Mouse (Mus musculus) lung, postnatal 10 days (tissue): Measurements from ENCODE around the gene Ccnl1.
A peak's percentile ranks its signal among the peaks of the same experiment; 100 is the strongest.

ENCODE experiments used
- DNase-seq: peaks from one replicate; pipeline ENCODE4 v3.0.0; 2021

Ccnl1 gene

GRCm38 (mm10) chr3:65958840-65959185 is 764 bp upstream of the Ccnl1 start:
- DNase-seq: peak; percentile 27

GRCm38 (mm10) chr3:65957271-65958101 is 563 bp downstream of the Ccnl1 start:
- peak; percentile 73 for DNase-seq

DNA sequence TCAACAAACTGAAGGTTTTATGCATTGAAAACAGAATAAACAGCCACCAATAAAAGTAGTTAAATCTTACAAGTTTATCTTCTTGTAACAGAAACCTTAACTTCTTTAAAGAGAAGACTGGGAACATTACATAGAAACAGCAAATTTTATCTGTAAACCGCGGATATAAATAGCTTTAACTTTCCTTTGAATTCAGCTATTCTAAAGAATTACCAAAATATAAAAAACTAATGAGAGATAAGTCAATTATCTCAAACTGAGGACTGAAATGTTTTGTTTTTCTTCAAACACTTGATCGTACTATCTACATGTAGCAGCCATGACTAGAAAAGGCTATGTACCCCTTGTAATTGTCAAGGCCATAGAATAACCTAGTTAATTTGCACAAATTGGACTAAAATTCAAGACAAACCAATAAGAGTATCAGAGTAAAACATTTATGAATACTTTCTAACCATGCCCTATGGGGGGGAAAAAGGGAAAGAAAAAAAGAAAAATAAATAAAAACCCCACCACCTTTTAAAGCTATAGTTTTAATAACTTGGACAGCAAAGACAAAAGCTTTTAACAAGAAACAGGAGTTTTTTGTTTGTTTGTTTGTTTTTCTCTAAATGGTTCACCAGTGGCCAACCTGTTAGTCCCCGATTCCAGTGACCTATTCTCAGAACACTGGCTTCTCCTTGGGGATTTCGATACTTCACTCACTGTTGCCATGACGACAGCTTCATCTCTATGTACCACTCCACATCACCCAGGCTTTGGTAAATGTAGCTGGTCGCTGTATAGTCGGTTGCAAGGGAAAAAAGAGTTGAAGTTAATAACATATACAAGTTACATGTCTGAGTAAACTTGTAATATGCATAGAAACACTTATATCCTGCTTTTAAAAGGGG is 3.3 kb downstream of the Ccnl1 start:
- DNase-seq: no peak

DNA sequence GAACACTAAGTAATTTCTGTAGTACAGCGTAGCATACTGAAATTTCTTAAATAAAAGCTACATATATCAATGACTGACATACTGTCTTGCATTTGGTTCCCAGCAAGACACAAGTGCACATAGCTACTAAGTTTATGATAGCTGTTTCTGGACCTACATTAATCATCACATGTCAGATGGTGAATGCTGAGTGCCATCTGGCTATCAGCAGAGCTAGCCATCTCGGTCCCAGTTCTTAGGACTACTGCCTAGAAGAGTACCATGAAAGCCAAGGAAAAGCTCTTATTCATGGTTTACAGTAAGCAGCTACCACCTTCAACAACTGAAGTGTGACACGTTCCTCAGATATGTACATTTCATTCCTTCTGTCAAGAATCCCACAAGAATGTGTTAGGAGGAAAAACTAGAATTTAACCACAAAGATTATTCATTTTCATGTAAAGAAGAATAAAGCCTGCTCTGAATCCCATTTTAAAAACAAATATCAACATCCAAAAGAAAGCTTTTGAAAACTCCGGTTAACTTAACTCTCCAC is 7.2 kb downstream of the Ccnl1 start:
- no peak for DNase-seq

- DNase-seq: no peak
These were observed 7.7 kb downstream of the Ccnl1 start for GRCm38 (mm10) chr3:65950304-65950703.

GRCm38 (mm10) chr3:65945277-65945932 is 12.6 kb downstream of the Ccnl1 start:
- no peak for DNase-seq

DNA sequence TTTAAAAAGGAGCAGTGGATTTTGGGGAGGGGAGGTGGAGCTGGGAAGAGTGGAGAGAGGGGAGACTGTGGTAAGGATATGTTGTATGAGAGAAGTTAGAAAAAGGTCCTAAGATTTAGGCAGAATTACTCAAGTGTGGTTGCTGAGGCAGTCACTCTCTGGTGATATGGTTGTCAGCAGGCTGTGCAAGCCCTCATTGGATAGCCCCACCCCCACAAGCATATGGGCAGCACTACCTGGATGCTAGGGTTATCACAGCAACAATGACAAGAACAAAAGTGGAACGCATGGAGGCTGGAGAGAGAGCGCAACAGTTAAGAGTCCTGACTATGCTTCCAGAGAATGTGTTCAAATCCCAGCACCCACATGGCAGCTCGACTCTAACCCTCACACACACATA is 13.3 kb downstream of the Ccnl1 start:
- DNase-seq: no peak

GRCm38 (mm10) chr3:65943453-65943852 is 14.6 kb downstream of the Ccnl1 start:
- DNase-seq: no peak

DNA sequence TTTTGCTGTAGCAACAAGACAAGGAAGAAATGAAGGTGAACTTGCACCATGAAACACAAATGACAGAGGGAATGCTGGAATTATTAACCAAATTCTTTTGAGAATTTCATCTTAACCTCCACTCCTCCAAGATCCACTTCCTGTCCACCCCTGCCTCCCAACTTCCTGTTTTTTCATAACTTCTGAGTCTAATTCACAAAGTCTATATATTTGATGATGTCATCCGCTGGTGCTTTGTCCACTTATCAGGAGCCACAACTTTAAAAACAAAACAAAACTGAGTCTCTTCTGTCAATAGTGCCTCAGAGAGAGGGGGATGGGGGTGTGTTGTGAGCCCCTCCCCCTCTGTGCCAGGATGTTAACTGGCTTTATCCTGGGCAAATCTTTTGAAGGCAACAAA is 17.0 kb downstream of the Ccnl1 start:
- DNase-seq: no peak

DNA sequence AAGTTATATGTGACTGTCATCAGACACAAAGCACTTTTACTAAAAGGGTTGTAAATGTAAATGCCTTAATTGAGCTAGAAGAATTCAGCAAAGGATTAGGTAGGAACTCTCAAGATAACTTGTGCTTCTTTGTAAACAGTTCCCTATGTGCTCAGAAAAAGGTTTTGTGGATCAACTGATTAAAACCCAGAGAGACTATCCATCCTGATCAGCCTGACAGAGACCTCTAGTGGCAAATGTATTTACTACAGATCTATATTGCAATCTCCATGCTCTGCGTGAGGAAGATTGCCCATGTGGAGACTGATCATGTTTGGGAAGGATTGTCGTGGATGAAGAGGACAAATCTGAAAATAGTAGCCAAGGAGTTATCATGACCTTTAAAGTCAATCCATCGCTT is 19.8 kb downstream of the Ccnl1 start:
- DNase-seq: peak; percentile 16

DNA sequence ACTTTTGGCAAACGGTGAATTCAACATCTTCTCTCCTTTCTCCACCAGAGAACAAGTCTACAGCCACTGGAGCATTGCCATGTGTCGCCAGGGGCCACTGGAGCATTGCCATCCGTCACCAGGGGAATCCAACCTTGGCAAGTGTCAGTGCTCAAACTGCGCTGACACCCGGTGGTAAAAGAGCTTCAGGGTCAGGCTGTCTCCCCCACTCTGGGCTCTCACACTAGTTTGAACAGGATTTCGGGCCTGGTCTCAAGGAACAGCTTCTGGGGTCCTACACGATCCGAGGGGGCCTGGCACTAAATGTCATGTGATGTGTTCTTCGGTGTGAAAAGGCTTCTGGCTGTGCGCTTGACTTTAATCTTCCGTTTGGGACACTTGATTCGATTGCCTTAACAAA is 21.7 kb downstream of the Ccnl1 start:
- no peak for DNase-seq

DNA sequence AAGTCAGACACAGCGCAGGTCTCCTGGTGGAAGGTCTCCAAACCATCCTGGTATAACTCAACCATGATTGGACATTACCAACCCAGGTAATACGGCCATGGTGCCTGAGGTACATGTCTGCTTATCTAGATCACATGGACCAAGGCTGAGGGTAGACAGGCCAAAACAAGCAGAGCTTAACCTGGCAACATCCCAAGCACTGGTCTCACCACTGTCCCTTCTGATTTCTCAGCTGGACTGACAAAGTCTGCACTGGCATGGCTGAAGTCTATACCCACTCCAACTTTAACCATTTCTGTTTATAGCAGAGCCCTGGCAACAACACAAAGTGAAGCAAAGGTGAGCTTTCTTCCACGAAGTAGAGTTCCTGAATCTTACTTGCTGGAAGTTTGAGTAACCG is 22.9 kb downstream of the Ccnl1 start:
- no peak for DNase-seq

DNA sequence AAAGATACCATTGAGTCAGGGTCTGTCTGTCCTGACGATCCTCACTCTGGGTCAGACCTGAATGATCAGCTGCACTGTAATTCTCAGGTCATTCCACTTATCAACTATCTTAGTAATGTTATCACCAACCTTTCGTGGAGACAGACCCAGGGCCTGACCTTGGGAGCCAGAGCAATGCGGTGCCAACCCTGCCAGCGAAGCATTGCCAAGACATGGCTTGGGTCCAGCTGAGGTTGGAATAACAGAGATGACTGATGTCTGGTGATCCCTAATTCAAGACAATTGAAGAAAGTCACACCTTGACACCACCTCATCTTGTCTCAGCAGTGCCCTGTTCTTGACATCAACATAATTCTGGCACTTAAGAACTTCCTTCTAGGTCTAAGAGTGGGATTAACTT is 24.3 kb downstream of the Ccnl1 start:
- DNase-seq: no peak

- DNase-seq: no peak
These were observed 26.5 kb downstream of the Ccnl1 start for GRCm38 (mm10) chr3:65931542-65931941.

DNA sequence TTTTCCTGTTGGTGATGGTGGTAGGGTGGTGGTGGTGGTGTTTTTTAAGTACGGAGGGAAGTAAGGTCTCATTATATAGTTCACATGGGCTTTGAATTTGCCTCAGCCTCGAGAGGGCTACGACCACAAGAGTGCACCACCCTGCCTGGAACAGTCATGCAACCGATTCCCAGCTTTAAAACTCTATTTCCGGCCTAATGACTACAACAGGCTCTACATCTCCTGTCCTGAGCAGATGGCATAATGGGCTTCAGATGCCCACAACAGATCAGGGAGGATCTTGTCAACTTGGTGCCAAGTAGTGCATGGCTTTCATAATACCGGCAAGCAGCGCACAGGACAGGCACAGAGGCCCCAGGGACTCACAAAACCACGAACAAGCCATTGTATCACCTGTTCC is 27.4 kb downstream of the Ccnl1 start:
- no peak for DNase-seq

GRCm38 (mm10) chr3:65929821-65930633 is 28.0 kb downstream of the Ccnl1 start:
- peak; percentile 83 for DNase-seq

DNA sequence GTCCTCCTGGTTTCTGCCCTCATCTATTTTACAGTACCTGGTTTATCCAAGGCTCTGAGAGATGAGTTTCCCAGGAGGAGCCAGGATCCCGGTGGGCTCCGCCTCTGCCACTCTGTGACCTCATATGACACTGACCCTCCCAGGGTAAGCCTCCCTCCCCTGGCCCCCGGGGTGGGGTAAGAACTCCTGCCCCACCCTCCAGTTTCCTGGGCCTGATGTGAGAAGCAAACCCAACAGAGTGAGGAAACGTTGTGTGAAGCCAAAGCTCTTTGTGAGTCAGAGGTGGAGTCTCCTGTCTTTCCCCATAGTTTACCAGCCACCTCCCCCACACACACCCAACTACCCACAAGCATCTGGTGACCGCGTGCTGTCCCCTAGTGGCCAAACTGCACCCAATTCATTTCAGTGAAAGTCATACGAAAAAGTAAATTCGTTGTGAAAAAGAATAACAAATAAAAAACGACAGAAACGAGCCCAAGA is 28.7 kb downstream of the Ccnl1 start:
- DNase-seq: peak; percentile 93

DNA sequence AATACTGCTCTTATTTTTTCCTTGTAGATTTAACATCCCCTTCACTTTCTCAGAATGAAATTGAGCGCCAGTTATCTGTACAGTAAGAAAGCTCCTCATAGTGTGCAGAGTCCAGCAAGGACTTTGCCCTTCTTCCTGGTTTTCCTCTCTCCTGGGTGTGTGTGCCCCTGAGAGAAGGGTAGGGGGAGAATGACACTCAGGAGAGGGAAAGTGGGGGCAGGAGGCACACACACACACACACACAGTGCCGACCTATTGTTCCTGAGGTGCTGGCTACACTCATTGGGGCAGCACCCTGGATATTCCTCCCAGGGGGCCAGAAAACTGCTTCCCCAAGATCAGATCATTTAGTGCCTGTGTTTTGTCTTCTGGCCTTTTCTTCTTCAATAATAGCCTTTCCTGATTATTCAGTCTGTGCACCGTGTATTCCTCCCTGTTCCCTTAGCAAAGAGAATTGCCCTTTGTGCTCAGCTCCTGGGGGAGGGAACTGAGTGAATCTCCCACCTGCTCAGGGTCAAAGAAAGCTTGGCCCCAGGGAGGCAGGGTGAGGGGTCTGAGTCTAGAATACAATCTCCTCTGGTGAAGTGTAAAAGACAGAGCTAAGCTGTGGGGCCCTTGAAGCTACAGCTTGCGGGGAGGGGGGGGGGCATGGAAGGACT is 29.3 kb downstream of the Ccnl1 start:
- peak; percentile 5 for DNase-seq

- peak; percentile 82 for DNase-seq
These were observed 30.4 kb downstream of the Ccnl1 start for GRCm38 (mm10) chr3:65927685-65928084.

- no peak for DNase-seq
These were observed 30.9 kb downstream of the Ccnl1 start for GRCm38 (mm10) chr3:65927101-65927501.

- DNase-seq: no peak
These were observed 31.6 kb downstream of the Ccnl1 start for GRCm38 (mm10) chr3:65926426-65926825.
